In genomic region chr5:9912936-9913335, GRCm38 (mm10) we compare ENCODE assay signal across 16 mouse cellular contexts.
"Had no signal": no experiment of that assay in that cellular context is flagged by ENCODE, and none has a peak within 500 bp of the region (broad histone marks: within the 10 kb centered on the region; RNA-seq: fewer than 3 reads in every experiment).

No protein-coding gene starts in this region.

- H3K4me1 ChIP-seq: limb, embryonic 10.5 days; liver, embryonic 15.5 days; midbrain, embryonic 13.5 days; neural tube, embryonic 15.5 days; stomach, embryonic 15.5 days had no signal

- H3K9ac ChIP-seq: liver, embryonic 15.5 days; midbrain, embryonic 13.5 days; neural tube, embryonic 15.5 days; stomach, embryonic 15.5 days had no signal

- DNase-seq: kidney, postnatal 10 days; kidney, postnatal 4 days; lung, adult 2 months; lung, postnatal 36 days; thymus, adult 2 months; thymus, postnatal 25 days had no signal

- H3K4me3 ChIP-seq: layer of hippocampus, adult 2 months; left cerebral cortex, adult 2 months; limb, embryonic 10.5 days; liver, embryonic 15.5 days; midbrain, embryonic 13.5 days; myocyte; neural tube, embryonic 15.5 days; stomach, embryonic 15.5 days had no signal

- H3K36me3 ChIP-seq: limb, embryonic 10.5 days; liver, embryonic 15.5 days; midbrain, embryonic 13.5 days; neural tube, embryonic 15.5 days; stomach, embryonic 15.5 days had no signal

- H3K27ac ChIP-seq: layer of hippocampus, adult 2 months; limb, embryonic 10.5 days; liver, embryonic 15.5 days; midbrain, embryonic 13.5 days; neural tube, embryonic 15.5 days; stomach, embryonic 15.5 days had no signal

- H3K4me2 ChIP-seq: liver, embryonic 11.5 days; liver, embryonic 15.5 days; midbrain, embryonic 13.5 days; neural tube, embryonic 15.5 days; stomach, embryonic 15.5 days had no signal

- ATAC-seq: lung, postnatal 0 days; midbrain, embryonic 13.5 days had no signal

- H3K27me3 ChIP-seq: liver, embryonic 15.5 days; midbrain, embryonic 13.5 days; neural tube, embryonic 15.5 days; stomach, embryonic 15.5 days had no signal

- H3K9me3 ChIP-seq: limb, embryonic 10.5 days; liver, embryonic 15.5 days; midbrain, embryonic 13.5 days; neural tube, embryonic 15.5 days; stomach, embryonic 15.5 days had no signal
